Mouse (Mus musculus) right cerebral cortex, postnatal 4 days (tissue): ENCODE data around the gene Ypel2.

ENCODE experiments used
- DNase-seq: peaks from one replicate; pipeline ENCODE4 v3.0.0-alpha.2; 2022

Gene Ypel2

GRCm38 (mm10) chr11:86994791-86995624 is 1.5 kb upstream of the Ypel2 start:
- no peak for DNase-seq

GRCm38 (mm10) chr11:86994330-86994729 is 823 bp upstream of the Ypel2 start:
- no peak for DNase-seq

GRCm38 (mm10) chr11:86992461-86992988 is 982 bp downstream of the Ypel2 start:
- no peak for DNase-seq

- no peak for DNase-seq
Measured at GRCm38 (mm10) chr11:86991241-86991640, 2.3 kb downstream of the Ypel2 start.

DNA sequence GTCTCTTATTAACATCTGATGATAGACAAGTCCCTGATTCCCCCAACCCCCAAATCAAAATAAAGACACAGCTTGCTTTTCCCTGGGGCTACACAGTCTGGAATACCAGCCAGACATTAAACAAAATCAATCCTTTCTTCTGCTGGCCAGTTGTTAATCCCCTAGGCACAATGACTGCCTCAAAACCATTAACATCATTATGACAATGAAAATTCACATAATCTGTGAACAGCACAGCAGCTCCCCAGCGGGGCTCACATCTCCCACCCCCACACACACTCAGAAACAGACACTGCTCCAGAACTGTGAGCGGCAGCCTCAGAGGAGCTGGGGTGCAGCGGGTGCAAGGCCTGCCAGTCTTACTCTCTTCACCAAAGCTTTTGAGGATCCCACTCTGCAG is 3.2 kb downstream of the Ypel2 start:
- no peak for DNase-seq

DNA sequence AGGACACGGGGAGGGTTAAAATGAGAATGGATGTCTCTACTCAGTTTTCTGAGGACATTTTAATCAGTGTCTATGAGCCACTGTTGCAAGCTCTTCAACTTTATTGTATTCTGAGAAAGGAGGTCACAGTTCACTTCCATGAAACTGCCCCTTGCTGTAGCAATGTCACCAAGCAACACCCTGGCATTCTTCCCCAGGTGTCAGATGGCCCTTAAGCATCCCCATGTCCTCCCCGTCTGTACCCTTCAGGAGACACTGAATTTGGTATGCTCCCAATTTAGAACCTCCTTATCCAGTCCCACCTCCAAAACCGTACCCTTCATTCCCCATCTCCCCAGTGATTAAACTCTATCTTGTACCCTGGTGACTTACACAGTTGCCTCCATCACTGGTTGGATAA is 8.5 kb downstream of the Ypel2 start:
- DNase-seq: no peak

GRCm38 (mm10) chr11:86983056-86983455 is 10.5 kb downstream of the Ypel2 start:
- DNase-seq: no peak

- no peak for DNase-seq
Measured at GRCm38 (mm10) chr11:86981229-86981791, 12.2 kb downstream of the Ypel2 start.

DNA sequence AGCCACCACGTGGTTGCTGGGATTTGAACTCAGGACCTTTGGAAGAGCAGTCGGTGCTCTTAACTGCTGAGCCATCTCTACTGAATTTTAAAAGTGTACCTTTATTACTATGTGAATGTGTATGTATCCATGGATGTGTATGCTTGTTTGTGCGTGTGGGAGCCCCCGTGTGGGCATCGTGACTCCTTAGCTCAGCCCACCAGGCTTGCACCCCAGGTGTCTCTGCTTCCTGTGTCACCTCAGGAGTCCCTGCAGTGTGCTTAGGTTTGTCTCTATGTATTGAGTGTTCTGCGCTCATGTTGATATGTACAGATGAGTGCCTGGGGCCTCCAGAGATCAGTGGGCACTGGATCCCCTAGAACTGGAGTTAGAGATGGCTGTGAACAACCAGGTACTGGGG is 13.0 kb downstream of the Ypel2 start:
- DNase-seq: no peak

DNA sequence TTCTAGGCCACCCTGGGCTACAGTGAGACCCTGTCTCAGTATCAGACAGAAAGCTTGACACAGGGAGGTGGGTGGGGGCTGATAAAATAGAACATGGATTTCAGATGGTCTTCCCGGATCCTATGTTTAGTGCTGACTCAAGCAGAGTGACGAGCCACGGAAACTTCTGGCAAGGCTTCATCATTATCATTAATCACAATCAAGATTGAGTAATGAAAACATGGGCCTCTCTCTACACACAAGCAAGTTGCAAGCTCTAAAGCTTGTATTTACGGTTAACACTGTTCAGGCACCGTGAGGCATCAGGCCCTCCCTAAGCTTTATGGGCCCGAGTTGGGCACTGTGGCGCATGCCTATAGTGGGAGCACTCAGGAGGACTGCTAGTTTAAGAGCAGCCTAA is 13.7 kb downstream of the Ypel2 start:
- DNase-seq: no peak

GRCm38 (mm10) chr11:86977242-86977641 is 16.3 kb downstream of the Ypel2 start:
- no peak for DNase-seq

GRCm38 (mm10) chr11:86974401-86974800 is 19.1 kb downstream of the Ypel2 start:
- DNase-seq: no peak

- no peak for DNase-seq
Measured at GRCm38 (mm10) chr11:86973255-86973654, 20.3 kb downstream of the Ypel2 start.

DNA sequence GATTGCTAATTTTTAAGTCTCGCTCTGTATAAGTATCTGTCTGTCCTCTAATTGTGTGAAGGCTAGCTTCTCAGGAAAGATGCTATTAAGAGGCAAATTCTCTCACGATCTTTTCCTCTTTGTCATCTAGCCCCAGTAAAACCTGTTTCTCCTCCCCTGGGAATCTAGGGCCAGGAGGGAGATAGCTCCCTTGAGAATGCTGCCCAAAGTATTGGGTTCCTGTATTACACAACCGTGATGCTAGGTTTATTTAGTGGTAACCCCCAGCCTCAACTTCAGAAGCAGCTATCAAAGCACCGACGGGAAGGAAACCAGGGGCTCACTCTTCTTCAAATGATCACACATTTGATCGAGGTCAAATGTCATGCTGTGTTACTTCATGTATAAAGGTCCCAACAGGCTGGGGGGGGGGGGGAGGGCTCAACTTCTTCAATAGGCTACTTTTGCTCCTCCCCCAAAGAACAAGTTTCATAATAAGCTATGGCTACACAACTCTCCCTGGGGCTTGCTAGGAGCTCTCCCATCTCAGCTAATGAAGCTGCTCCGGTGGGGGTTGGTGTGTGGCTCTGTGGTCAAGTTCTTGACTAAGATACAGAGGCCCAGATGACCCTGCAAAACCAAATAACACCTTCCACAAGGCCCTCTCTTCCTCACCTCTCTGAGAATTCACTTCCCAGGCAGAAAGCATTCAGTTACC is 22.3 kb downstream of the Ypel2 start:
- no peak for DNase-seq

- no peak for DNase-seq
Measured at GRCm38 (mm10) chr11:86969041-86969821, 24.3 kb downstream of the Ypel2 start.

GRCm38 (mm10) chr11:86967506-86967905 is 26.0 kb downstream of the Ypel2 start:
- no peak for DNase-seq

DNA sequence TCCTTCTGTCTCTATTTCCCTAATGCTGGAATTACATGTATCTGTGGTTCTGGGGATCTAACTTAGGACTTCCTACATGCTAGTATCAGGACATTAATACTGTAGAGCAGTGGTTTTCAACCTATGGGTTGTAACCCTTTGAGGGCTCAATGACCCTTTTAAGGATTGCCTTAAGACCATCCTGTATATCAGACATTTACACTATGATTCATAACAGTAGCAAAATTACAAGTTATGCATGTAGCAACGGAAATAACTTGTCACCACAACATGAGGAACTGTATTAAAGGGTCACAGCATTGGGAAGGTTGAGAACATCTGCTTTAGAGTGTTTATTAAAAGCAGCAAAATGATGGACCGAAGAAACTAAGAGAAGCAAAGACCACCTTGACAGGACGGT is 26.8 kb downstream of the Ypel2 start:
- DNase-seq: no peak

GRCm38 (mm10) chr11:86965079-86965478 is 28.4 kb downstream of the Ypel2 start:
- DNase-seq: no peak

- DNase-seq: no peak
Measured at GRCm38 (mm10) chr11:86963698-86964097, 29.8 kb downstream of the Ypel2 start.

DNA sequence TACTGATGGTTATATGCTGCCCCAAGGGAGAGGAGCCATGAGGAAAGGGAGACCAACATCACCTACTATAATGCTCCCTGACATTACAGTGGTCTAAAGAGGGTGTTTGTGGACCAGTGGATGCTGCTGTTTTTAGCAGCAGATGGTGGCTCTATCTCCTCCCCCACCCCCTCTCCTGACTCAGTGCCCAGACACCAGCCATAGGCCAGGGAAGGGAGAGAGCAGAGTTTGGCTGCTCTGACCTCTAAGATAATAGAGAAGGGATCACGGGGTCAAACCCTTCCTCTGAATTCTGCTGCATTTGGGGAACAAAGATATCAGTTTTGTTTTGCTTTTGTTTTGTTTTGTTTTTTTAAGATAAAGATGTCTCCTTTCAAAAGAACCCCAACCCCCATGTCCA is 30.5 kb downstream of the Ypel2 start:
- no peak for DNase-seq

- DNase-seq: no peak
Measured at GRCm38 (mm10) chr11:86962362-86962761, 31.1 kb downstream of the Ypel2 start.

DNA sequence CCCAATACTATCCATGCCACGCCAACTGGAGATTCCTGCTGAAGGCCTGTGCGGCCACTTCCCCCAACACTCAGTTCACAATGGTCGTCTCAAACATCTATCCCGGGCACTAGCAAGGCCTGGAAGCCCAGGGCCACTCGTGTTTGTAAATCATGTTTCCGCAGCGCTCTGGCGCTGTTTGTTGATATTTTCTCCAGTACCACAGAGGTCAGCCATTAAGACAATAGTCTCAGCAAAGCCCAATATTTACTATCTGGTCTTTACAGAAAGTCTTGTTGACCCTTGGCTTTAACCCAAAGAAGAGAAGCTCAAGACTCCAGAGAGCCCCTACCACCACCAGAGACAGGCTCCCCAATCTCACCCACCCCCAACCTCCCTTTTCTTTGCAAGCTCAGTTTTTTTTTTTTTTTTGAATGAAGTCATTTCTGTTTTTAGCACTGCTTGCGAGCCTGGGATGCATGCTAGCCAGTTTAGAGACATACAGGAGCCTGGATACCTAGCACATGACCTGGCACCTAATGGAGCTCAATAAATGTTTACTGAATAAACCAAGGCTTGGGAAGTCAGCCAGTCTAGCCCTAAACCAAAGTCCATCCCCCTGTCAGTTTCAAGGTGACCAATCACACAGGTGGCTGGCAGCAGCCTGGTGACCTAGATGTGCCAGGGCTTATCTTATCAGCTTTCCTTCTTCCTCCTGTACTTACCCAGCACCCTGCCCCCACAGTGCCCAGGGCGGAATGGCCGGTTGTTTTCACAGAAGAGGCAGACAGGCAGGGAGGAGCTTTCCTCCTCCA is 31.8 kb downstream of the Ypel2 start:
- DNase-seq: no peak
